Mouse (Mus musculus): ENCODE data around the gene Gm5286. TPM values are rescaled to one million over a fixed set of nuclear protein-coding genes. Genes with fewer than 3 reads are reported as not detected.
"Not testable (repeated sequence)": the region's sequence is repeated elsewhere in the genome, so short reads cannot be mapped to it uniquely, and the experiment has no call there.

Gm5286 gene
- polyA plus RNA-seq (2015; fragmentation: Nextera tagmentation; extraction: Ambion mirVana) = not detected in 2 replicates

GRCm38 (mm10) chr3:94196414-94196813 lies at the start of gene Gm5286:
Gm5286 (plus strand) TSS chr3:94196714.
- H3K27me3 ChIP-seq; H3K9me3 ChIP-seq; H3K4me3 ChIP-seq; ATAC-seq (ENCODE audit: insufficient number of reproducible peaks, insufficient read depth, low FRiP score, low TSS enrichment, low read depth); H3K27ac ChIP-seq; H3K9ac ChIP-seq; H3K36me3 ChIP-seq; H3K4me1 ChIP-seq; H3K4me2 ChIP-seq: not testable (repeated sequence)
- 93% methylated on average over 3 of the region's 4 CpGs for WGBS

- not testable (repeated sequence) for H3K9ac ChIP-seq; H3K4me3 ChIP-seq; H3K27ac ChIP-seq; H3K4me1 ChIP-seq; H3K4me2 ChIP-seq; H3K36me3 ChIP-seq; ATAC-seq (ENCODE audit: insufficient number of reproducible peaks, insufficient read depth, low FRiP score, low TSS enrichment, low read depth); H3K9me3 ChIP-seq; H3K27me3 ChIP-seq
Measured at GRCm38 (mm10) chr3:94167351-94167750, 29.2 kb upstream of the Gm5286 start.

- not testable (repeated sequence) for H3K4me1 ChIP-seq; H3K27ac ChIP-seq; H3K36me3 ChIP-seq; H3K27me3 ChIP-seq; H3K4me2 ChIP-seq; H3K4me3 ChIP-seq; H3K9me3 ChIP-seq; H3K9ac ChIP-seq; ATAC-seq (ENCODE audit: insufficient number of reproducible peaks, insufficient read depth, low FRiP score, low TSS enrichment, low read depth)
- 83% methylated on average over 1 of the region's 1 CpGs for whole genome bisulfite sequencing
Measured at GRCm38 (mm10) chr3:94178093-94178492, 18.4 kb upstream of the Gm5286 start, which contains the start of gene Gm10696. Gm10696 (minus strand) TSS chr3:94178193.

Other genes with a start within 250 kb of the Gm5286 start
- not detected in 2 replicates for gene Tdpoz5, start 235.4 kb upstream of the Gm5286 start, polyA plus RNA-seq (2015; fragmentation: Nextera tagmentation; extraction: Ambion mirVana)
- gene Gm9125, start 141.8 kb upstream of the Gm5286 start, polyA plus RNA-seq (2015; fragmentation: Nextera tagmentation; extraction: Ambion mirVana) = not detected in 2 replicates
- gene Gm10697, start 124.1 kb upstream of the Gm5286 start, polyA plus RNA-seq (2015; fragmentation: Nextera tagmentation; extraction: Ambion mirVana) = not detected in 2 replicates
- not detected in 2 replicates for gene Gm10696, start 18.5 kb upstream of the Gm5286 start, polyA plus RNA-seq (2015; fragmentation: Nextera tagmentation; extraction: Ambion mirVana)
- gene Gm4778, start 67.3 kb downstream of the Gm5286 start, polyA plus RNA-seq (2015; fragmentation: Nextera tagmentation; extraction: Ambion mirVana) = not detected in 2 replicates
- 12.2 and 12.3 TPM in 2 replicates for gene Them4, start 113.4 kb downstream of the Gm5286 start, polyA plus RNA-seq (2015; fragmentation: Nextera tagmentation; extraction: Ambion mirVana)
- 5.2 and 9.2 TPM in 2 replicates for gene Them5, start 145.4 kb downstream of the Gm5286 start, polyA plus RNA-seq (2015; fragmentation: Nextera tagmentation; extraction: Ambion mirVana)
- gene C2cd4d, start 165.7 kb downstream of the Gm5286 start, polyA plus RNA-seq (2015; fragmentation: Nextera tagmentation; extraction: Ambion mirVana) = 2.3 and 3.5 TPM in 2 replicates
- gene Rorc, start 176.1 kb downstream of the Gm5286 start, polyA plus RNA-seq (2015; fragmentation: Nextera tagmentation; extraction: Ambion mirVana) = 2.3 TPM in 2 replicates
- 0.13 and 0.28 TPM in 2 replicates for gene Lingo4, start 201.8 kb downstream of the Gm5286 start, polyA plus RNA-seq (2015; fragmentation: Nextera tagmentation; extraction: Ambion mirVana)
- gene Tdrkh, start 216.6 kb downstream of the Gm5286 start, polyA plus RNA-seq (2015; fragmentation: Nextera tagmentation; extraction: Ambion mirVana) = 9.0 TPM in 2 replicates
- 64.4 and 68.9 TPM in 2 replicates for gene Mrpl9, start 246.6 kb downstream of the Gm5286 start, polyA plus RNA-seq (2015; fragmentation: Nextera tagmentation; extraction: Ambion mirVana)
- 1.0 TPM in 1 of 2 replicates, not detected in the other for gene Oaz3, start 247.2 kb downstream of the Gm5286 start, polyA plus RNA-seq (2015; fragmentation: Nextera tagmentation; extraction: Ambion mirVana)

All from embryonic facial prominence, embryonic 13.5 days (tissue).